19 mouse cellular contexts compared by ENCODE assay signal in the genomic region with DNA sequence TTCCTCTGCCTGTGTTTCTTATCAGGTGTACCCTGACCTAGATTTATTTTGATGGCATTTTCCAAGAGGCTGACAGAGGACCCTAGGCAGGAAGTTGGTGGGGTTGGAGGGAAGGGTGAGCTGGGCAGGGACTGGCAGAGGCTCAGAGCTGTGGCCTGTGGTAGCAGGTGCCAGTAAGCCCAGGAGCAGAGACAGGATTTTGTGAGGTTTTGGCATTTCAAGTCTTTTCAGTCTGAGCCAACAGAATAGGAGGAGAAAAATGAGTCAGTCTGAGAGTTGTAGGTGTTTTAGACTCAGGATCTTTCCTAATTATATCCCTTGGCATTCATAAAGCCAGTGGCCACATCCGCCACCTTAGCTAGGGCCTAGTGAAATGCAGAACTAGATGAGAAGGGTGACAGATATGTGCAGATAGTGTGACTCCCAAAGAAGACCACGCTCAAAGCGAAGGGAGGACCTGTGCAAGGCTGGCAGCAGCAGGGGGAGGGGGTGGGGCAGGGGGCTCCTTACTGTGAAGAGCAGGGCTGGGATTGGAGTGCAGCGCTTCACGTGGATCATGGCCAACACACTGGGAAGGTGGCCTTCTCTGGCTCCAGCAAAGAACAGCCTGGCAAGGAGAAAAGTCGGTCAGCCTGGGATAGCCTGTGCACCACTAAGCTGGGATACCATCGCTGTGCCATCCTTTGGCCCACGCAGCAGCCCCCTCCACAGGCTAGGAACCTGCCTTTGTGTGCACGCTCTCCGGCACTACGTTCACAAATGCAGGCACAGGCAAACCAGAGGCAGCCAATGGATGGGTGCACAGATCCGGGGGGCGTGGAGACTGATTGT. TPM values are rescaled to one million over a fixed set of nuclear protein-coding genes. Genes with fewer than 3 reads are reported as not detected.
DNase-seq lines count a peak whose midpoint lies in the region; ATAC-seq lines count a peak whose summit lies in the region.
"Had no signal": no experiment of that assay in that cellular context is flagged by ENCODE, and none has a peak within 500 bp of the region (broad histone marks: within the 10 kb centered on the region; RNA-seq: fewer than 3 reads in every experiment).

No protein-coding gene starts in this region.

- DNase-seq in forebrain, embryonic 14.5 days (ENCODE audit: low spot score): no peak
- no peak for DNase-seq in forebrain, embryonic 10.5 days (ENCODE audit: extremely low spot score, low spot score)
- no peak for DNase-seq in midbrain, embryonic 10.5 days (ENCODE audit: low spot score)
- DNase-seq in midbrain, embryonic 11.5 days (ENCODE audit: low spot score, missing footprints): no peak
- peak; percentile 43 for DNase-seq in cerebellum, adult 8-10 months
- DNase-seq in thymus, postnatal 25 days: no peak
- no peak for DNase-seq in T-cell, adult 2 months (ENCODE audit: low spot score)
- DNase-seq: B cell, adult 2 months; heart, adult 2 months; heart, postnatal 10 days; kidney, postnatal 25 days; lung, postnatal 10 days; thymus, adult 2 months had no signal

- peak overlapping the region; percentile 21; the same call in 1 of the 2 replicates for H3K27ac ChIP-seq in forebrain, embryonic 14.5 days (ENCODE audit: low read depth, low read length)
- H3K27ac ChIP-seq in forebrain, embryonic 10.5 days: no peak overlapping the region
- 0 out of 2 replicates have a peak overlapping the region, but pooled peaks have one; percentile 17 for H3K27ac ChIP-seq in midbrain, embryonic 10.5 days (replicated peaks)
- no peak overlapping the region for H3K27ac ChIP-seq in midbrain, embryonic 11.5 days (ENCODE audit: low read depth, low read length)
- H3K27ac ChIP-seq in intestine, embryonic 15.5 days: peak overlapping the region; percentile 63
- H3K27ac ChIP-seq: heart, adult 2 months; liver, embryonic 12.5 days; midbrain, embryonic 15.5 days; neural tube, embryonic 13.5 days had no signal

- H3K4me3 ChIP-seq in forebrain, embryonic 14.5 days (ENCODE audit: low read depth, low read length): no peak overlapping the region
- no peak overlapping the region for H3K4me3 ChIP-seq in forebrain, embryonic 10.5 days
- no peak overlapping the region for H3K4me3 ChIP-seq in midbrain, embryonic 10.5 days
- no peak overlapping the region for H3K4me3 ChIP-seq in midbrain, embryonic 11.5 days (ENCODE audit: low read depth, low read length)
- H3K4me3 ChIP-seq in intestine, embryonic 15.5 days (replicated peaks): no peak overlapping the region
- H3K4me3 ChIP-seq: heart, adult 2 months; liver, embryonic 12.5 days; midbrain, embryonic 15.5 days; neural tube, embryonic 13.5 days had no signal

- H3K9ac ChIP-seq in forebrain, embryonic 14.5 days (ENCODE audit: low read length): 0 out of 2 replicates have a peak overlapping the region, but pooled peaks have one; percentile 17
- no peak overlapping the region for H3K9ac ChIP-seq in midbrain, embryonic 11.5 days (ENCODE audit: low read length)
- H3K9ac ChIP-seq in intestine, embryonic 15.5 days: no peak overlapping the region; the same call in 1 of the 2 replicates
- H3K9ac ChIP-seq: liver, embryonic 12.5 days; midbrain, embryonic 15.5 days; neural tube, embryonic 13.5 days had no signal

- 60% methylated on average over 13 of the region's 13 CpGs for WGBS in forebrain, embryonic 14.5 days
- WGBS in forebrain, embryonic 10.5 days: 64% methylated on average over 13 of the region's 13 CpGs
- 67% methylated on average over 13 of the region's 13 CpGs for WGBS in midbrain, embryonic 10.5 days
- 66% methylated on average over 13 of the region's 13 CpGs for WGBS in midbrain, embryonic 11.5 days
- 77% methylated on average over 13 of the region's 13 CpGs for WGBS in intestine, embryonic 15.5 days

- H3K4me1 ChIP-seq in forebrain, embryonic 14.5 days (ENCODE audit: control insufficient read depth, insufficient read depth, low read length): peaks cover 3% of the 10 kb centered on the region; the same call in 1 of the 2 replicates
- H3K4me1 ChIP-seq in forebrain, embryonic 10.5 days: peaks cover 5% of the 10 kb centered on the region; the same call in 1 of the 2 replicates
- H3K4me1 ChIP-seq in midbrain, embryonic 10.5 days: peaks cover 3% of the 10 kb centered on the region; the same call in 1 of the 2 replicates
- no peaks in the 10 kb centered on the region for H3K4me1 ChIP-seq in midbrain, embryonic 11.5 days (ENCODE audit: control insufficient read depth, insufficient read depth, low read length)
- no peaks in the 10 kb centered on the region for H3K4me1 ChIP-seq in intestine, embryonic 15.5 days (replicated peaks)
- H3K4me1 ChIP-seq: liver, embryonic 12.5 days; midbrain, embryonic 15.5 days; neural tube, embryonic 13.5 days had no signal

- H3K9me3 ChIP-seq in forebrain, embryonic 14.5 days (replicated peaks; ENCODE audit: control insufficient read depth, low read length): no peaks in the 10 kb centered on the region
- H3K9me3 ChIP-seq in forebrain, embryonic 10.5 days: no peaks in the 10 kb centered on the region
- H3K9me3 ChIP-seq in midbrain, embryonic 10.5 days (replicated peaks): no peaks in the 10 kb centered on the region
- H3K9me3 ChIP-seq in midbrain, embryonic 11.5 days (ENCODE audit: control insufficient read depth, low read length): no peaks in the 10 kb centered on the region
- H3K9me3 ChIP-seq in intestine, embryonic 15.5 days: no peaks in the 10 kb centered on the region
- H3K9me3 ChIP-seq: liver, embryonic 12.5 days; midbrain, embryonic 15.5 days; neural tube, embryonic 13.5 days had no signal

- no peak overlapping the region for H3K4me2 ChIP-seq in forebrain, embryonic 14.5 days (ENCODE audit: low read length)
- no peak overlapping the region for H3K4me2 ChIP-seq in midbrain, embryonic 11.5 days
- H3K4me2 ChIP-seq in intestine, embryonic 15.5 days (replicated peaks): no peak overlapping the region
- H3K4me2 ChIP-seq: liver, embryonic 12.5 days; midbrain, embryonic 15.5 days; neural tube, embryonic 13.5 days had no signal

- no peaks in the 10 kb centered on the region for H3K27me3 ChIP-seq in forebrain, embryonic 14.5 days (replicated peaks; ENCODE audit: control insufficient read depth, insufficient read depth, low read length)
- H3K27me3 ChIP-seq in forebrain, embryonic 10.5 days (ENCODE audit: poor library complexity, severe bottlenecking): peaks cover 6% of the 10 kb centered on the region; the same call in 1 of the 2 replicates
- H3K27me3 ChIP-seq in midbrain, embryonic 10.5 days (ENCODE audit: low read depth, poor library complexity, severe bottlenecking): peaks cover 3% of the 10 kb centered on the region; the same call in 1 of the 2 replicates
- no peaks in the 10 kb centered on the region for H3K27me3 ChIP-seq in midbrain, embryonic 11.5 days (ENCODE audit: control insufficient read depth, insufficient read depth, low read length)
- H3K27me3 ChIP-seq in intestine, embryonic 15.5 days (replicated peaks): no peaks in the 10 kb centered on the region
- H3K27me3 ChIP-seq: midbrain, embryonic 15.5 days; neural tube, embryonic 13.5 days had no signal

- peak; percentile 23; the same call in 1 of the 2 replicates for ATAC-seq in forebrain, embryonic 14.5 days
- ATAC-seq in midbrain, embryonic 11.5 days (ENCODE audit: low FRiP score): no peak
- ATAC-seq in intestine, embryonic 15.5 days: peak; percentile 54
- ATAC-seq: activated CD4-positive, CD25-positive, alpha-beta regulatory T cell, adult 4 months; liver, embryonic 12.5 days; midbrain, embryonic 15.5 days had no signal

- H3K36me3 ChIP-seq in forebrain, embryonic 14.5 days (ENCODE audit: control insufficient read depth, insufficient read depth, low read length): no peaks in the 10 kb centered on the region
- no peaks in the 10 kb centered on the region for H3K36me3 ChIP-seq in forebrain, embryonic 10.5 days (replicated peaks)
- H3K36me3 ChIP-seq in midbrain, embryonic 10.5 days: no peaks in the 10 kb centered on the region
- no peaks in the 10 kb centered on the region for H3K36me3 ChIP-seq in midbrain, embryonic 11.5 days (ENCODE audit: control insufficient read depth, insufficient read depth, low read length)
- H3K36me3 ChIP-seq in intestine, embryonic 15.5 days: no peaks in the 10 kb centered on the region
- H3K36me3 ChIP-seq: liver, embryonic 12.5 days; neural tube, embryonic 13.5 days had no signal

RNA-seq across cellular contexts. Expression of a gene that starts 17.1 kb away (rescaled TPM):
- not detected in 2 replicates for polyA plus RNA-seq in forebrain, embryonic 14.5 days (2014; fragmentation: Nextera tagmentation; extraction: Ambion mirVana)
- polyA plus RNA-seq in forebrain, embryonic 10.5 days (2016; fragmentation: Nextera tagmentation; extraction: Ambion mirVana): not detected in 2 replicates
- 0.09 and 0.11 TPM in 2 replicates for polyA plus RNA-seq in midbrain, embryonic 10.5 days (2016; fragmentation: Nextera tagmentation; extraction: Ambion mirVana)
- polyA plus RNA-seq in midbrain, embryonic 11.5 days (2014; fragmentation: Nextera tagmentation; extraction: Ambion mirVana): 0.12 TPM in 1 of 2 replicates, not detected in the other
- 0.19 and 0.21 TPM in 2 replicates for polyA plus RNA-seq in intestine, embryonic 15.5 days (2015; fragmentation: Nextera tagmentation; extraction: Ambion mirVana)
- polyA plus RNA-seq: activated CD4-positive, CD25-positive, alpha-beta regulatory T cell, adult 4 months; neural tube, embryonic 13.5 days had no signal

RNA-seq across cellular contexts. Expression of a gene that starts 30.4 kb away (rescaled TPM):
- 0.14 and 0.15 TPM in 2 replicates for polyA plus RNA-seq in forebrain, embryonic 14.5 days (2014; fragmentation: Nextera tagmentation; extraction: Ambion mirVana)
- polyA plus RNA-seq in forebrain, embryonic 10.5 days (2016; fragmentation: Nextera tagmentation; extraction: Ambion mirVana): not detected in 2 replicates
- 0.15 TPM in 1 of 2 replicates, not detected in the other for polyA plus RNA-seq in midbrain, embryonic 10.5 days (2016; fragmentation: Nextera tagmentation; extraction: Ambion mirVana)
- 0.11 and 0.22 TPM in 2 replicates for polyA plus RNA-seq in midbrain, embryonic 11.5 days (2014; fragmentation: Nextera tagmentation; extraction: Ambion mirVana)
- 0.11 and 0.15 TPM in 2 replicates for polyA plus RNA-seq in intestine, embryonic 15.5 days (2015; fragmentation: Nextera tagmentation; extraction: Ambion mirVana)
- polyA plus RNA-seq: activated CD4-positive, CD25-positive, alpha-beta regulatory T cell, adult 4 months; G1E had no signal

RNA-seq across cellular contexts. Expression of a gene that starts 42.3 kb away (rescaled TPM):
- polyA plus RNA-seq in forebrain, embryonic 14.5 days (2014; fragmentation: Nextera tagmentation; extraction: Ambion mirVana): 121 and 140 TPM in 2 replicates
- 142 and 146 TPM in 2 replicates for polyA plus RNA-seq in forebrain, embryonic 10.5 days (2016; fragmentation: Nextera tagmentation; extraction: Ambion mirVana)
- 128 and 145 TPM in 2 replicates for polyA plus RNA-seq in midbrain, embryonic 10.5 days (2016; fragmentation: Nextera tagmentation; extraction: Ambion mirVana)
- 139 and 145 TPM in 2 replicates for polyA plus RNA-seq in midbrain, embryonic 11.5 days (2014; fragmentation: Nextera tagmentation; extraction: Ambion mirVana)
- 105 and 107 TPM in 2 replicates for polyA plus RNA-seq in intestine, embryonic 15.5 days (2015; fragmentation: Nextera tagmentation; extraction: Ambion mirVana)

RNA-seq across cellular contexts. Expression of a gene that starts 43.0 kb away (rescaled TPM):
- polyA plus RNA-seq in forebrain, embryonic 14.5 days (2014; fragmentation: Nextera tagmentation; extraction: Ambion mirVana): 89.3 and 91.5 TPM in 2 replicates
- 104 and 109 TPM in 2 replicates for polyA plus RNA-seq in forebrain, embryonic 10.5 days (2016; fragmentation: Nextera tagmentation; extraction: Ambion mirVana)
- polyA plus RNA-seq in midbrain, embryonic 10.5 days (2016; fragmentation: Nextera tagmentation; extraction: Ambion mirVana): 106 and 111 TPM in 2 replicates
- 95.7 and 96.7 TPM in 2 replicates for polyA plus RNA-seq in midbrain, embryonic 11.5 days (2014; fragmentation: Nextera tagmentation; extraction: Ambion mirVana)
- polyA plus RNA-seq in intestine, embryonic 15.5 days (2015; fragmentation: Nextera tagmentation; extraction: Ambion mirVana): 83.7 and 84.8 TPM in 2 replicates

RNA-seq across cellular contexts. Expression of a gene that starts 52.7 kb away (rescaled TPM):
- 6.9 and 9.8 TPM in 2 replicates for polyA plus RNA-seq in forebrain, embryonic 14.5 days (2014; fragmentation: Nextera tagmentation; extraction: Ambion mirVana)
- 1.0 and 2.3 TPM in 2 replicates for polyA plus RNA-seq in forebrain, embryonic 10.5 days (2016; fragmentation: Nextera tagmentation; extraction: Ambion mirVana)
- 1.8 and 2.4 TPM in 2 replicates for polyA plus RNA-seq in midbrain, embryonic 10.5 days (2016; fragmentation: Nextera tagmentation; extraction: Ambion mirVana)
- 2.8 and 3.0 TPM in 2 replicates for polyA plus RNA-seq in midbrain, embryonic 11.5 days (2014; fragmentation: Nextera tagmentation; extraction: Ambion mirVana)
- 30.9 and 33.0 TPM in 2 replicates for polyA plus RNA-seq in intestine, embryonic 15.5 days (2015; fragmentation: Nextera tagmentation; extraction: Ambion mirVana)
- polyA plus RNA-seq: activated CD4-positive, CD25-positive, alpha-beta regulatory T cell, adult 4 months had no signal

Comparison
In these comparisons a context has a peak if more than half of its experiments do, and no peak if none do; other contexts are left out.
1. H3K27ac ChIP-seq: peak in forebrain, embryonic 14.5 days (single experiment), midbrain, embryonic 10.5 days (single experiment) and intestine, embryonic 15.5 days (single experiment); none in forebrain, embryonic 10.5 days (single experiment) and midbrain, embryonic 11.5 days (single experiment).